In the genomic region with DNA sequence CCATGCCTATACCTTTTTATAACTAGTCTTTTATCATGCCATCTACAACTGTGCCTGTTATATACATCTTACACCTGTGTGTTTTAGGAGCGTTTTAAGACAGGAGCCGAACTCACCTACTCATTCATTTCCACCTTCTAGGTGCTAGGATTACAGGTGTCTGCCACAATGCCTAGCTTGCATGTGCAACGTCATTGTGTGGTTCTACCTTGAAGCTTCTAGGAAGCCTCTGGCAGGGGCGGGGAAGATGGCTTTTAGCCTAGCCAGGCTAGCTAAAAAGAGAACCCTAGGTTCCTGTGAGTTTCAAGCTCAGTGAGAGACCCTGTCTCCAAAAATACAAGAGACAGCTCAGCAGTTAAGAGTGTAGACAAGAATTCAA, we compare ENCODE assay signal across 26 mouse cellular contexts.
DNase-seq lines count a peak whose midpoint lies in the region; ATAC-seq and TF ChIP-seq lines count a peak whose summit lies in the region.
"Had no signal": no experiment of that assay in that cellular context is flagged by ENCODE, and none has a peak within 500 bp of the region (broad histone marks: within the 10 kb centered on the region; RNA-seq: fewer than 3 reads in every experiment).

No protein-coding gene starts in this region.

- TF ChIP-seq CTCF in bone marrow, adult 2 months (IDR thresholded peaks at IDR 0.05; ENCODE audit: control insufficient read depth, insufficient read depth, low read length) = no peak
- no peak for TF ChIP-seq CTCF in left cerebral cortex, adult 2 months (IDR thresholded peaks at IDR 0.05)

- peak overlapping the region; percentile 17; the same call in 1 of the 2 replicates for H3K27ac ChIP-seq in heart, embryonic 16.5 days (ENCODE audit: low read length)
- peak overlapping the region; percentile 0; the same call in 1 of the 2 replicates for H3K27ac ChIP-seq in bone marrow, adult 2 months (ENCODE audit: control insufficient read depth, insufficient read depth, low read depth, low read length, poor library complexity)
- H3K27ac ChIP-seq in left cerebral cortex, adult 2 months = no peak overlapping the region
- H3K27ac ChIP-seq: embryonic facial prominence, embryonic 13.5 days; forebrain, embryonic 12.5 days; limb, embryonic 13.5 days; liver, embryonic 13.5 days; midbrain, embryonic 15.5 days; neural tube, embryonic 13.5 days had no signal

- H3K4me1 ChIP-seq in heart, embryonic 16.5 days (ENCODE audit: control insufficient read depth, insufficient read depth, low read length) = peaks cover 8% of the 10 kb centered on the region; the same call in 1 of the 2 replicates
- H3K4me1 ChIP-seq in bone marrow, adult 2 months (ENCODE audit: control insufficient read depth, insufficient read depth, low read length) = peaks cover 1% of the 10 kb centered on the region; the same call in 1 of the 2 replicates
- H3K4me1 ChIP-seq in megakaryocyte, embryonic 14.5 days = peaks cover 67% of the 10 kb centered on the region
- H3K4me1 ChIP-seq: forebrain, embryonic 12.5 days had no signal

- no peak for DNase-seq in heart, postnatal 10 days
- peak; percentile 68 for DNase-seq in CD4-positive, CD25-positive, alpha-beta regulatory T cell, adult 2 months (ENCODE audit: low read depth, low spot score)
- DNase-seq in left cerebral cortex, adult 2 months (ENCODE audit: extremely low spot score in 1 of 2, low spot score in 2 of 2) = no peak
- DNase-seq in right cerebral cortex, postnatal 10 days (ENCODE audit: low spot score in 2 of 2) = no peak
- DNase-seq: adrenal gland, postnatal 25 days; cerebellum, adult 11-12 months; cerebellum, postnatal 25 days; embryo, embryonic 11 days; gastrocnemius, postnatal 36 days; heart, postnatal 4 days; kidney, postnatal 14 days; layer of hippocampus, postnatal 36 days; liver, embryonic 13.5 days; retina, postnatal 1 day had no signal

- ATAC-seq in heart, embryonic 16.5 days (replicated peaks; ENCODE audit: extremely low read depth, insufficient read depth, low FRiP score) = no peak
- ATAC-seq: hindbrain, embryonic 16.5 days; midbrain, embryonic 15.5 days had no signal

- intact Hi-C loops in heart, postnatal 10 days (cut with DNase I) = no loop called here
- intact Hi-C loops in left cerebral cortex, adult 2 months (cut with DNase I) = loop anchor here (2.0 kb wide), 1 partner anchor 248 kb away; no protein-coding TSS in a partner anchor

- TF ChIP-seq POLR2A in bone marrow, adult 2 months (IDR thresholded peaks at IDR 0.05; ENCODE audit: borderline replicate concordance, control insufficient read depth, low read depth, low read length) = no peak

- H3K4me3 ChIP-seq in heart, embryonic 16.5 days (ENCODE audit: low read length) = no peak overlapping the region
- no peak overlapping the region for H3K4me3 ChIP-seq in bone marrow, adult 2 months (replicated peaks; ENCODE audit: control insufficient read depth, low read depth, low read length)
- H3K4me3 ChIP-seq in megakaryocyte, embryonic 14.5 days (replicated peaks) = peak overlapping the region; percentile 85
- H3K4me3 ChIP-seq in left cerebral cortex, adult 2 months = no peak overlapping the region
- H3K4me3 ChIP-seq: embryonic facial prominence, embryonic 13.5 days; erythroblast, embryonic 14.5 days; forebrain, embryonic 12.5 days; heart, embryonic 12.5 days; limb, embryonic 13.5 days; liver, embryonic 13.5 days; midbrain, embryonic 15.5 days; neural tube, embryonic 13.5 days had no signal

- peaks cover 9% of the 10 kb centered on the region; the same call in 1 of the 2 replicates for H3K9me3 ChIP-seq in heart, embryonic 16.5 days (replicated peaks; ENCODE audit: control insufficient read depth, low read length)
- peaks cover 5% of the 10 kb centered on the region; the same call in 1 of the 2 replicates for H3K9me3 ChIP-seq in megakaryocyte, embryonic 14.5 days
- H3K9me3 ChIP-seq: embryonic facial prominence, embryonic 13.5 days; forebrain, embryonic 12.5 days; liver, embryonic 13.5 days; midbrain, embryonic 15.5 days had no signal

- WGBS in heart, embryonic 16.5 days = 74% methylated on average over 4 of the region's 4 CpGs
- WGBS in bone marrow, adult 2 months = 15% methylated on average over 4 of the region's 4 CpGs

- no peaks in the 10 kb centered on the region for H3K27me3 ChIP-seq in heart, embryonic 16.5 days (ENCODE audit: control insufficient read depth, insufficient read depth, low read length)
- H3K27me3 ChIP-seq in megakaryocyte, embryonic 14.5 days (replicated peaks) = no peaks in the 10 kb centered on the region
- H3K27me3 ChIP-seq: embryonic facial prominence, embryonic 13.5 days; heart, embryonic 12.5 days; liver, embryonic 13.5 days; midbrain, embryonic 15.5 days; neural tube, embryonic 13.5 days had no signal

- no peak overlapping the region for H3K9ac ChIP-seq in heart, embryonic 16.5 days (ENCODE audit: low read length)
- H3K9ac ChIP-seq: embryonic facial prominence, embryonic 13.5 days; forebrain, embryonic 12.5 days; heart, embryonic 12.5 days; limb, embryonic 13.5 days; liver, embryonic 13.5 days; lung, embryonic 14.5 days; midbrain, embryonic 15.5 days; neural tube, embryonic 13.5 days had no signal

- H3K36me3 ChIP-seq in heart, embryonic 16.5 days (ENCODE audit: control insufficient read depth, insufficient read depth) = peaks cover 4% of the 10 kb centered on the region; the same call in 1 of the 2 replicates
- H3K36me3 ChIP-seq in megakaryocyte, embryonic 14.5 days (replicated peaks; ENCODE audit: low read length) = peaks cover 15% of the 10 kb centered on the region
- H3K36me3 ChIP-seq: embryonic facial prominence, embryonic 13.5 days; forebrain, embryonic 12.5 days; heart, embryonic 12.5 days; liver, embryonic 13.5 days; midbrain, embryonic 15.5 days had no signal

- H3K4me2 ChIP-seq in heart, embryonic 16.5 days (ENCODE audit: low read depth, low read length) = no peak overlapping the region
- H3K4me2 ChIP-seq: embryonic facial prominence, embryonic 13.5 days; forebrain, embryonic 12.5 days; heart, embryonic 12.5 days; limb, embryonic 13.5 days; liver, embryonic 13.5 days; lung, embryonic 14.5 days; midbrain, embryonic 15.5 days; neural tube, embryonic 13.5 days had no signal
